Mouse (Mus musculus) neural tube, embryonic 14.5 days (tissue): ENCODE measurements at regions not wholly inside any gene's neighbourhood (a gene's known extent, or its start where the extent isn't known, plus 50 kb on each side); places are given as distances from the start of the nearest gene placed in this dataset.

Experiments used
- ATAC-seq: fragments of 200-750 bp; cut with Nextera tagmentation; 2 replicates; pipeline ENCODE4 v1.8.0; 2017; ENCODE audit warnings: low read depth, mild to moderate bottlenecking, moderate TSS enrichment, moderate library complexity
- H3K27ac ChIP-seq: fragments of 300-500 bp; sonication (generic); 2 replicates; pipeline ENCODE4 v1.5.1; 2014; ENCODE audit warnings: low read depth, mild to moderate bottlenecking, control low read depth, low read length, moderate library complexity, mixed read lengths
- H3K27me3 ChIP-seq: fragments of 300-500 bp; sonication (generic); 2 replicates; pipeline ENCODE4 v1.6.1; 2014; ENCODE audit warnings: low read length; ENCODE audit not compliant: control insufficient read depth, insufficient read depth
- H3K36me3 ChIP-seq: fragments of 300-500 bp; sonication (generic); 2 replicates; pipeline ENCODE4 v1.6.1; 2014; ENCODE audit warnings: low read length, mixed read lengths; ENCODE audit not compliant: control insufficient read depth, insufficient read depth
- H3K4me1 ChIP-seq: fragments of 300-500 bp; sonication (generic); 2 replicates; pipeline ENCODE4 v1.6.1; 2014; ENCODE audit warnings: low read length; ENCODE audit not compliant: control insufficient read depth, insufficient read depth
- H3K4me2 ChIP-seq: fragments of 300-500 bp; sonication (generic); 2 replicates; pipeline ENCODE4 v1.6.1; 2014; ENCODE audit warnings: mild to moderate bottlenecking, low read depth, low read length, control low read depth
- H3K4me3 ChIP-seq: fragments of 300-500 bp; sonication (generic); 2 replicates; pipeline ENCODE4 v1.5.1; 2014; ENCODE audit warnings: low read depth, low read length, control low read depth, mixed read lengths
- H3K9ac ChIP-seq: fragments of 300-500 bp; sonication (generic); replicated peaks from 2 replicates; pipeline ENCODE4 v1.6.1; 2014; ENCODE audit warnings: low read depth, mild to moderate bottlenecking, control low read depth, low read length, mixed read lengths
- H3K9me3 ChIP-seq: fragments of 300-500 bp; sonication (generic); 2 replicates; pipeline ENCODE4 v1.6.1; 2016; ENCODE audit warnings: low read length; ENCODE audit not compliant: control insufficient read depth
- WGBS: fragments of 180-500 bp; shearing (Covaris S2); extraction: QIAGEN DNeasy Blood & Tissue Kit; methylation state at CpG from one replicate; pipeline ENCODE4 v1.1.7; 2014; 5-methylcytosine and 5-hydroxymethylcytosine counted together

DNA sequence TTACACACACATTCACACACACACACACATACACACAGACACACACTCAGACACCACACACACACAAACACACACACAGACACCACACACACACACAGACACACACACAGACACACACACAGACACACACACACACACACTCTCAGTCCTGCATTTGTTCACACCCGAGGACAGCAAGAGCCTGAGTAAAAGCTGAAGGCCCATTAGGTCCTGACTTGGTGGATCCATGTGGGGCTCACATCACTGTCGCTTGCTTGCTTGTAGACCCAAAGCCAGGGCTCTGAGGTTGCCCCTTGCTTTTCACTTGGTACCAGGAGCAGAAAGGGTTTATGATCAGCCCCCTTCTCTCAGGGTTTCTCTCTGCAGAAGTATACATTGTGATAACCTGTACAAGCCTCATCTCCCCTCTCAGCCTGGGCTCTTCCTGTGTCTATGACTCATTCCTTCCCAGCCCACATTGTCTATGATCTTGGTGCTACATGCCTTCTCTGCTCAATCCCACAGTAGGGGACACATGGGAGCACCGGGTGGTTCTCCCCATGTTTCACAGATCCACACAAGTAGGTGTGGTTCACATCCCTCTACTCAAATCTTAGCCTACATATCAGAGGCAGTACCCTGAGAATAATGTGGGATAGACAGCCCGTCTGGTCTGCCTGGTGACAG, 378.8 kb downstream of the Fam19a5 start:
- Histone ChIP-seq H3K36me3 (no peaks in the 10 kb centered on the region), H3K4me1 (no peaks in the 10 kb centered on the region), H3K27ac (no peak overlapping the region), H3K4me2 (no peak overlapping the region), H3K4me3 (no peak overlapping the region), H3K9me3 (no peaks in the 10 kb centered on the region), H3K9ac (no peak overlapping the region), H3K27me3 (no peaks in the 10 kb centered on the region)
- WGBS, result 86% methylated on average over 4 of the region's 4 CpGs
- ATAC-seq, result no peak

DNA sequence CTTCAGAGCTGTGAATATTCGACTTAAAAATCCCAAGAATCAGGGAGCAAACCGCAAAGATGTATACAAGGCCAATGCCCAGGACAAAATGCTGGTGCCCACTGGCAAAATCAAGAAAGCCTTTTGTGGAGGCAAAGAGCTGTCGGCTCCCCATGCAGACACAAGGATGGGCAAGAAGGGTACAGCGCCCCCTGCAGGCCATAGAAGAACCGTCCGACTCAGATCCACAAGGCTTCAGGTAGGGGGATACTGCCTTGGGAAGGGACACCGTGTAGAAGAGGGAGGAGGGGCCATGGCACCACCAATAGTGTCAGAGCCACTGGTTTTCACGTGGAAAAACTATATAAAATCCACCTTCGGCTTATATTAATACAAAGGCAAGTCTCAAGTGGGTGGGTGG, 379.8 kb downstream of the Fam19a5 start:
- H3K4me2 ChIP-seq, result no peak overlapping the region
- H3K27me3 ChIP-seq, result no peaks in the 10 kb centered on the region
- no peak for ATAC-seq
- no peaks in the 10 kb centered on the region for H3K36me3 ChIP-seq
- H3K27ac ChIP-seq, result no peak overlapping the region
- WGBS, result 42% methylated on average over 9 of the region's 9 CpGs
- no peak overlapping the region for H3K4me3 ChIP-seq
- no peaks in the 10 kb centered on the region for H3K9me3 ChIP-seq
- no peak overlapping the region for H3K9ac ChIP-seq
- H3K4me1 ChIP-seq, result no peaks in the 10 kb centered on the region

DNA sequence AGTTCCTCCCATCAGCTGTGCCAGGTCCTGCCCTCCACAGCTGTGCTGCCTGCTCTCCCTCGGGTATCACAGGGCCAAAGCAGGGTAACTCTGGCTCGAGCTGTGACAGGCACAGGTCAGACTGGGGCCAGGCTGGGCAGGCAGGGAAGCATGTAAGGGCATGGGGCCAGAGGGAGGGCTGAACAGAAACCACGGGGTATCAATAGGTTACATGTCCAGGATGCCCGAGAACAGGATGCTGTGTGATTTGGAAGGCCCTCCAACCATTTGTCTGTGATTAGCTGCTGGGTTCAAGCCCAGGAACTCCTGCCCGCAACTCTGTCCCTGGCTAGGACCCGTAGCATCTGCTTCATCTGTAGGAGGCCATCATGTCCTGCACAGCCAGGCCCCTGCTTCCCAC, 391.9 kb downstream of the Fam19a5 start:
- no peak overlapping the region for H3K4me2 ChIP-seq
- H3K4me1 ChIP-seq, result no peaks in the 10 kb centered on the region
- no peak overlapping the region for H3K4me3 ChIP-seq
- 77% methylated on average over 6 of the region's 6 CpGs for WGBS
- no peak overlapping the region for H3K9ac ChIP-seq
- H3K27ac ChIP-seq, result no peak overlapping the region
- ATAC-seq, result no peak
- H3K27me3 ChIP-seq, result no peaks in the 10 kb centered on the region
- no peaks in the 10 kb centered on the region for H3K36me3 ChIP-seq
- H3K9me3 ChIP-seq, result no peaks in the 10 kb centered on the region

DNA sequence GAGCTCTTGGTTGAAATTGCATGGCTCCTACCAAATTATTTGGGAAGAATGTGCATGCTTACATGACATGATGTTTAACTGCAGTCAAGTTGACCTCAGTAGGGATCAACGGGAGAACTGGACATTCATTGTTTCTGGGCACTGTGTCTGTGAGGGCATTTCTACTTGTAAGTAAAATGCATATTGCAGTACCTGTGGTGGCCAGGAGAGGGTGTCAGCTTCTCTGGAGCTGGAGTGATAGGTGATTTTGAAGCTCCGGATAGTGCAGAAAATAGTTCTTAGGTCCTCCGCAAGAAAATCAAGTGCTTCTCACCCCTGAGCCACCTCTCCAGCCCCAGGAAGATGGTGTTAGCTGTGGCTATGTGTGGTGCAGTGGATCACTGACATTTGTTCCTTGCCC, 396.7 kb downstream of the Fam19a5 start:
- WGBS, result 54% methylated on average over 3 of the region's 3 CpGs
- Histone ChIP-seq H3K36me3 (no peaks in the 10 kb centered on the region), H3K27ac (no peak overlapping the region), H3K9me3 (no peaks in the 10 kb centered on the region), H3K4me3 (no peak overlapping the region), H3K9ac (no peak overlapping the region), H3K4me2 (no peak overlapping the region), H3K4me1 (no peaks in the 10 kb centered on the region), H3K27me3 (no peaks in the 10 kb centered on the region)
- ATAC-seq, result no peak

DNA sequence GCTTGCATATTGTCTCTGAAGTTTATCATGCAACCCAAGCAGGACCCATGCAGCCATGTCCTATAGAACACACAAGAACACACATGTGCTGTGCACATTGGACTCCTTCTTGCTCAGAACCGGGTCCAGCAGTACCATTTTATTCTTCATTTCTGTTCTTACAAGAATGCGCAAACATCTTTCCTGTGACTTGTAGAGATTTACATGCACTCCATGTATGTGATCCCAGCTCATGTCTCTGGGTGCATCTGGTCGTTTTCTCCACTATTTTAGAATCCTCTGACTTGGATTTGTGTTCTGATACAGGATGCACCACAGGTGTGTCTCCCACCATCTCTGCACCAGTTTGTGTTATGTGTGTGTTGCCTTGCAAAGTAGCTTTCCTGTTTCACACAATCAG, 408.4 kb downstream of the Fam19a5 start:
- H3K4me1 ChIP-seq, result no peaks in the 10 kb centered on the region
- no peak overlapping the region for H3K4me2 ChIP-seq
- no peak overlapping the region for H3K9ac ChIP-seq
- H3K9me3 ChIP-seq, result no peaks in the 10 kb centered on the region
- H3K27ac ChIP-seq, result no peak overlapping the region
- H3K27me3 ChIP-seq, result no peaks in the 10 kb centered on the region
- H3K4me3 ChIP-seq, result no peak overlapping the region
- H3K36me3 ChIP-seq, result no peaks in the 10 kb centered on the region
- ATAC-seq, result no peak
- WGBS, result 77% methylated on average over 3 of the region's 3 CpGs

DNA sequence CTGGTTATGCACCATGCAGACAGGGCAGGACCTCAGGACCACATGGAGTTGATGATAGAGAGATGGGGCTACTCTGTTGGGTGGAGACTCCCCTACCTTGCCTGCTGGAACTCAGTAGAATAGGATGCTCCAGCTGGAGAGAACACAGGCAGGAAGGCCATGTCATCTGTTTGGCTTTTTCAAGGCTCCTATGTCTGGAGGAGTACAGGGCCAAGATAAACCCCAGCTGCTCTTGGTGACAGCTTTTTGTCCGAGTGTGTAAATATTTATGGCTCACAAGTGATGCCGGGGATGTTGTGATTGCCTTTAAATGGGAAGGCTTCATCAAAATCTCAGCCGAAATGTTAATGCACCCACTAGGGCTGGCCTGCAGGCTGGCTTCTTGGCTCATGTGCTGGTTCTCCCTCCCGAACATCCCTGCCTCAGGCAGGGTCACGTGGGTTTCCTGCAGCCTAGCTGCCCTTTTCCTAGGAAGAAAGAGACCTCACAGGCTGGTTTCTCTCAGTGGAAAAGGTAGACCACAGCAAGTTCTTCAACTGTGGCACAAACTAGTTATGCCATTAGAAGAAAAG, 411.7 kb downstream of the Fam19a5 start:
- no peak for ATAC-seq
- no peak overlapping the region for H3K9ac ChIP-seq
- H3K9me3 ChIP-seq, result no peaks in the 10 kb centered on the region
- H3K27me3 ChIP-seq, result no peaks in the 10 kb centered on the region
- H3K27ac ChIP-seq, result no peak overlapping the region
- WGBS, result 59% methylated on average over 5 of the region's 5 CpGs
- H3K4me1 ChIP-seq, result no peaks in the 10 kb centered on the region
- H3K4me3 ChIP-seq, result no peak overlapping the region
- no peak overlapping the region for H3K4me2 ChIP-seq
- H3K36me3 ChIP-seq, result no peaks in the 10 kb centered on the region

DNA sequence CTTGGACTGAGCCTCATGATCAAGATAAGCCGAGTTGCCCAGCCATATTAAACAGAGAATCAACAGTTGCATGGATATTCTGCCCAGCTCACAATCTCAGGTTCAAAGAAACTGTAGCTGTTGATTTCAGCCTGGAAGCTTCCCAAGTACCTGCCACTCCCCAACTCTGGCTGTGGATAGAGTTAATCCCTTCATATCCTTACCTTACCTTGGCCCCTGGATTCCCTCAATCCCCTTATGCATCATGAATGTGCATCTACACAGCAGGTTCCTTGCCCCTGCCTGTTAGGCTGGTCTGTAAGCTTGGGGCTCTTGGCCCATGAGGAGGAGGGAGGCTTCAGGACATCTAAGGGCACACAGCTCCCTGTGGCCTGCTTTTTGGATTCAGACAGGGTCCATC, 414.8 kb downstream of the Fam19a5 start:
- no peaks in the 10 kb centered on the region for H3K36me3 ChIP-seq
- no peaks in the 10 kb centered on the region for H3K9me3 ChIP-seq
- no peak overlapping the region for H3K4me2 ChIP-seq
- H3K9ac ChIP-seq, result no peak overlapping the region
- H3K4me3 ChIP-seq, result no peak overlapping the region
- H3K4me1 ChIP-seq, result no peaks in the 10 kb centered on the region
- no peak for ATAC-seq
- whole genome bisulfite sequencing, result 74% methylated on average over 1 of the region's 1 CpGs
- no peaks in the 10 kb centered on the region for H3K27me3 ChIP-seq
- H3K27ac ChIP-seq, result no peak overlapping the region

DNA sequence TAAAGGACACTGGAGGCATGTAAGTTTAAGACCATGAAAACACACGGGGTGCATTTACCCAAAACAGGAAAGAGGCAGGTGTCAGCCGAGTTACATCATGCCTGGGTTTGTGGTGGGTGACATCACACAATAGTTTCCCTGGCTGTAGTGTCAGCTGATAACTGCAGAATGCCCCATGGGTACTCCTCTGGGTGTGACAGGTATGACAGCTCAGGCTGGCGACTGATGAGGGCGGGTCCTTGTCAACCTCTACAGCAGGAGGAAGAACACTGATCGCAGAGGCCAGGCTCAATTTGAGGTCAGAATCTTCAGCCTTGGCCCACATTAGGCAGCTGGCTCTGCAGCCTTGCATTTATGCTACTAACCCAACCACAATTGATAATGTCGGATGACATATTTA, 428.5 kb downstream of the Fam19a5 start:
- no peak for ATAC-seq
- 89% methylated on average over 6 of the region's 6 CpGs for WGBS
- H3K9ac ChIP-seq, result no peak overlapping the region

DNA sequence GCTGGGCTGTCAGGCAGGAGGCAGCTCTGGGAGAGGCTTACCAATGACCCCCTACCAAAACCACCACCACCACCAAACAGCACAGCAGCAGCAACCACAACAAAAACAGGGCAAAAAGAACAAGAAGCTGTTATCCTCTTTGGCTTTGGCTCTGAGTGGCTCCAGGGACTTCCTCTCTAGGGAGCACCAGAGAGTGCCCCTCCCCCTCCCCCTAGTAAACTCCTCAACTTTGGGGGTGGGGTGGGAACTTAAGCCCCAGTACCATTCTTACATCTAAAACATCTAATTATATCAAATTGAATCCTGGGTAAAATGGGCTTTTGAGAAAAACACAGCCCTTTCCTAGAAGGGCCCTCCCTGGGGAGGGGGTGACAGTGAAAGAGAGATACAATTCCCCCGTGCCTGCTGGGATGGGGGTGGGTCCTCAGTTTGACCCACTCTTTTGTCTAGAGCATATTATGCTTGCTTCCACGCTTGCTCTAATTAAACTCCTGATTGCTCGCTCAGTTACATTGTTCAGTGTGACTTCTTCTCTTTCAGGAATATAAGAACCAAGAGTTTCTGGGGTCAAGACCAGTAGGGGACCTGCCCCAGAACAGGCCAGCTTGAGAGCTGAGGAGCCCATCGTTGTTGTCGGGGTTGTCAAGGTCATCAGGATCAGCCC, 443.4 kb downstream of the Fam19a5 start:
- no peak overlapping the region for H3K9ac ChIP-seq
- H3K27ac ChIP-seq, result no peak overlapping the region
- no peaks in the 10 kb centered on the region for H3K4me1 ChIP-seq
- H3K36me3 ChIP-seq, result no peaks in the 10 kb centered on the region
- no peak for ATAC-seq
- H3K4me3 ChIP-seq, result no peak overlapping the region
- WGBS, result 17% methylated on average over 5 of the region's 5 CpGs
- H3K27me3 ChIP-seq, result no peaks in the 10 kb centered on the region
- no peaks in the 10 kb centered on the region for H3K9me3 ChIP-seq
- H3K4me2 ChIP-seq, result no peak overlapping the region

More for the DNA sequence above, 428.5 kb downstream of the Fam19a5 start:
- Histone ChIP-seq H3K4me2 (no peak overlapping the region), H3K27me3 (no peaks in the 10 kb centered on the region), H3K27ac (no peak overlapping the region), H3K4me3 (no peak overlapping the region), H3K36me3 (no peaks in the 10 kb centered on the region), H3K4me1 (no peaks in the 10 kb centered on the region), H3K9me3 (no peaks in the 10 kb centered on the region)
